Mouse (Mus musculus) MEL (cell line): ENCODE measurements around the gene Adnp. TPM values are rescaled to one million over a fixed set of nuclear protein-coding genes. Genes with fewer than 3 reads are reported as not detected.

Experiments used
- DNase-seq: peaks from one replicate; pipeline ENCODE4 v3.0.0; 2011; ENCODE audit warnings: low read depth, low spot score
- H3K27ac ChIP-seq: 2 replicates; pipeline ENCODE4 v1.5.1; 2012; ENCODE audit warnings: low read depth, mild to moderate bottlenecking, control low read depth, low read length, moderate library complexity; ENCODE audit not compliant: control insufficient read depth
- H3K27me3 ChIP-seq, 2 experiments: fragments of 150-350 bp in 1 of 2; sonication (generic) in 1 of 2; 2 replicates each; pipeline ENCODE4 v1.6.1; 2012; ENCODE audit warnings: low read length in 2 of 2, mild to moderate bottlenecking in 2 of 2, improper control_type of control experiment in 1 of 2, moderate library complexity in 1 of 2; ENCODE audit not compliant: insufficient read depth in 2 of 2, control insufficient read depth in 1 of 2
- H3K36me3 ChIP-seq, 2 experiments: 2 replicates each; pipeline ENCODE4 v1.6.1; 2012 to 2014; ENCODE audit warnings: low read length in 2 of 2, improper control_type of control experiment in 1 of 2, inconsistent platforms in 1 of 2, mild to moderate bottlenecking in 1 of 2; ENCODE audit not compliant: insufficient read depth in 2 of 2, control insufficient read depth in 1 of 2
- H3K4me1 ChIP-seq, 2 experiments: fragments of 150-350 bp in 1 of 2; sonication (generic) in 1 of 2; 2 replicates each; pipeline ENCODE4 v1.6.1; 2012; ENCODE audit warnings: low read length in 2 of 2, improper control_type of control experiment in 1 of 2, mild to moderate bottlenecking in 1 of 2; ENCODE audit not compliant: insufficient read depth in 2 of 2, control insufficient read depth in 1 of 2
- H3K4me3 ChIP-seq, 2 experiments: fragments of 150-350 bp in 1 of 2; sonication (generic) in 1 of 2; 2 replicates each; pipeline ENCODE4 v1.5.1; 2012; ENCODE audit warnings: low read depth in 2 of 2, low read length in 2 of 2, mild to moderate bottlenecking in 2 of 2, moderate library complexity in 2 of 2, control low read depth in 1 of 2, improper control_type of control experiment in 1 of 2; ENCODE audit not compliant: control insufficient read depth in 1 of 2, insufficient read depth in 1 of 2
- H3K79me2 ChIP-seq: 2 replicates; pipeline ENCODE4 v1.6.1; 2012; ENCODE audit warnings: mild to moderate bottlenecking, low read length, moderate library complexity; ENCODE audit not compliant: control insufficient read depth, poor library complexity, insufficient read depth
- H3K9ac ChIP-seq: 2 replicates; pipeline ENCODE4 v1.6.1; 2012; ENCODE audit warnings: low read depth, mild to moderate bottlenecking, control low read depth, low read length, moderate library complexity; ENCODE audit not compliant: control insufficient read depth, poor library complexity, severe bottlenecking
- H3K9me3 ChIP-seq: fragments of 150-350 bp; sonication (generic); replicated peaks from 2 replicates; pipeline ENCODE4 v1.6.1; 2012; ENCODE audit warnings: mild to moderate bottlenecking, low read length, improper control_type of control experiment, moderate library complexity; ENCODE audit not compliant: insufficient read depth
- BHLHE40 ChIP-seq: IDR thresholded peaks from 2 replicates; pipeline ENCODE4 v1.6.1; 2012; ENCODE audit warnings: low read depth, mild to moderate bottlenecking, inconsistent platforms, low read length, improper control_type of control experiment, borderline replicate concordance
- CHD1 ChIP-seq: IDR thresholded peaks from 2 replicates; pipeline ENCODE4 v1.6.1; 2012; ENCODE audit warnings: low read depth, mild to moderate bottlenecking, inconsistent platforms, low read length, improper control_type of control experiment
- ELF1 ChIP-seq: IDR thresholded peaks from 2 replicates; pipeline ENCODE4 v1.6.1; 2014; ENCODE audit warnings: low read depth, mild to moderate bottlenecking, inconsistent platforms, low read length, improper control_type of control experiment, moderate library complexity
- GABPA ChIP-seq: IDR thresholded peaks from 2 replicates; pipeline ENCODE4 v1.6.1; 2012; ENCODE audit warnings: low read depth, mild to moderate bottlenecking, inconsistent platforms, low read length, improper control_type of control experiment, moderate library complexity
- GATA1 ChIP-seq: IDR thresholded peaks from 2 replicates; pipeline ENCODE4 v1.6.1; 2011; ENCODE audit warnings: low read depth, low read length, improper control_type of control experiment
- JUND ChIP-seq: IDR thresholded peaks from 2 replicates; pipeline ENCODE4 v1.6.1; 2011; ENCODE audit warnings: low read depth, mild to moderate bottlenecking, improper control_type of control experiment, low read length
- KAT2A ChIP-seq: conservative IDR thresholded peaks from 2 replicates; pipeline ENCODE4 v1.6.1; 2012; ENCODE audit warnings: low read depth, low read length, improper control_type of control experiment, inconsistent platforms
- MAFK ChIP-seq: IDR thresholded peaks from 2 replicates; pipeline ENCODE4 v1.6.1; 2011; ENCODE audit warnings: low read depth, mild to moderate bottlenecking, low read length, improper control_type of control experiment, borderline replicate concordance
- MXI1 ChIP-seq: IDR thresholded peaks from 2 replicates; pipeline ENCODE4 v1.6.1; 2011; ENCODE audit warnings: mild to moderate bottlenecking, low read depth, low read length, improper control_type of control experiment
- MYC ChIP-seq: IDR thresholded peaks from 2 replicates; pipeline ENCODE4 v1.6.1; 2011; ENCODE audit warnings: low read depth, mild to moderate bottlenecking, low read length, improper control_type of control experiment, moderate library complexity
- NELFE ChIP-seq: IDR thresholded peaks from 2 replicates; pipeline ENCODE4 v1.6.1; 2011; ENCODE audit warnings: low read depth, low read length, improper control_type of control experiment
- NRF1 ChIP-seq: IDR thresholded peaks from 2 replicates; pipeline ENCODE4 v1.6.1; 2014; ENCODE audit warnings: low read depth, mild to moderate bottlenecking, inconsistent platforms, low read length, improper control_type of control experiment, moderate library complexity; ENCODE audit not compliant: poor library complexity, insufficient read depth, severe bottlenecking
- SIN3A ChIP-seq: IDR thresholded peaks from 2 replicates; pipeline ENCODE4 v1.6.1; 2012; ENCODE audit warnings: low read length, improper control_type of control experiment, inconsistent platforms
- SMC3 ChIP-seq: IDR thresholded peaks from 2 replicates; pipeline ENCODE4 v1.6.1; 2011; ENCODE audit warnings: low read depth, low read length, improper control_type of control experiment
- TAL1 ChIP-seq: IDR thresholded peaks from 2 replicates; pipeline ENCODE4 v1.6.1; 2012; ENCODE audit warnings: mild to moderate bottlenecking, inconsistent platforms, low read length, moderate library complexity, mixed read lengths
- TBP ChIP-seq: IDR thresholded peaks from 2 replicates; pipeline ENCODE4 v1.8.0; 2011; ENCODE audit warnings: low read depth, low read length, improper control_type of control experiment
- UBTF ChIP-seq: IDR thresholded peaks from 2 replicates; pipeline ENCODE4 v1.6.1; 2012; ENCODE audit warnings: low read depth, mild to moderate bottlenecking, inconsistent platforms, low read length, improper control_type of control experiment, moderate library complexity, borderline replicate concordance; ENCODE audit not compliant: insufficient read depth
- USF2 ChIP-seq, 2 experiments: IDR thresholded peaks; 2 replicates each; pipeline ENCODE4 v1.6.1; 2011 to 2012; ENCODE audit warnings: improper control_type of control experiment in 2 of 2, low read length in 2 of 2, borderline replicate concordance in 1 of 2, inconsistent platforms in 1 of 2, low read depth in 1 of 2, mild to moderate bottlenecking in 1 of 2; ENCODE audit not compliant: insufficient read depth in 1 of 2
- ZC3H11A ChIP-seq: IDR thresholded peaks from 2 replicates; pipeline ENCODE4 v1.6.1; 2012; ENCODE audit warnings: low read depth, mild to moderate bottlenecking, inconsistent platforms, low read length, improper control_type of control experiment
- ZKSCAN1 ChIP-seq: IDR thresholded peaks from 2 replicates; pipeline ENCODE4 v1.6.1; 2012; ENCODE audit warnings: low read depth, mild to moderate bottlenecking, inconsistent platforms, low read length, improper control_type of control experiment, moderate library complexity
- ZMIZ1 ChIP-seq: IDR thresholded peaks from 2 replicates; pipeline ENCODE4 v1.6.1; 2012; ENCODE audit warnings: low read depth, mild to moderate bottlenecking, inconsistent platforms, low read length, improper control_type of control experiment, moderate library complexity
- ZNF384 ChIP-seq: IDR thresholded peaks from 2 replicates; pipeline ENCODE4 v1.6.1; 2012; ENCODE audit warnings: low read depth, mild to moderate bottlenecking, inconsistent platforms, low read length, improper control_type of control experiment
- polyA plus RNA-seq, 2 experiments: library from polyadenylated mRNA; stranded (reverse) in 1 of 2; unstranded in 1 of 2; fragments of >175 nt in 1 of 2; fragments of >200 nt in 1 of 2; gene quantifications; 2 replicates each; pipeline versions ENCODE4 v1.2.1 to v1.2.4; 2012; ENCODE audit warnings: low replicate concordance in 2 of 2, low read depth in 1 of 2; ENCODE audit not compliant: insufficient read length in 2 of 2, insufficient read depth in 1 of 2, missing spikeins in 1 of 2
- total RNA-seq: library from RNA; depleted of rRNA; stranded (reverse); fragments of 300-350 nt; gene quantifications from 2 replicates; pipeline ENCODE4 v1.2.3, GENCODE M21; 2012

The Adnp gene
- total and polyA plus RNA-seq, 3 experiments: 2.3 to 29.4 (median 11.9) TPM

DNA sequence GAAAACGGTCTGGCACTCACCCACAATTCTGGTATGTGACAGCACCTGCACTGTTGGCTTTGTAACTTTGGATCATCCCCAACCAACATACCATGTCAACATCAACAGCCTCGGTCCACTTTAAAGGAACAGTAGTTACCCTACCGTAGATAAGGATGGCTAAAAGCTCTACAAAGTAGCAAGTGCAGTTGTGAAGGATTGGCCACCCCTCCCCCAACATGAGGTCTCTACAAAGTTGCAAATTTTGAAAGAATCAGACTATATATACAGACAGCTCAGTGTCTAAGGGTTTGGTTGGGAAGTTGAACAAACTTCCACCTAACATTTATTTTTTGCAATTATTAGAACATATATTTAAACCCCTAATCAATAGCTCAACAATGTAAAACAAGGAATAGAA lies 971 bp upstream of the Adnp start:
- TF ChIP-seq ZNF384 (no peak), BHLHE40 (no peak), NRF1 (no peak), CHD1 (no peak; the same call in 1 of the 2 replicates), ELF1 (no peak), ZMIZ1 (no peak), TAL1 (no peak), ZKSCAN1 (no peak), ZC3H11A (no peak), GATA1 (no peak), MYC (no peak), USF2 (IDR thresholded peaks at IDR 0.05; ENCODE audit: borderline replicate concordance in 1 of 2, insufficient read depth in 1 of 2, low read depth in 1 of 2, low read length in 2 of 2) (no peak), KAT2A (no peak), MAFK (no peak), GABPA (no peak), SMC3 (no peak), JUND (no peak)
- TF ChIP-seq, all 39 proteins: peak for 0
- Histone ChIP-seq H3K27ac (peak overlapping the region; percentile 54), H3K4me3 (no peak overlapping the region), H3K9ac (peak overlapping the region; percentile 99), H3K4me1 (peaks cover 6 to 16% of the 10 kb centered on the region in 2 experiments), H3K79me2 (peaks cover 35% of the 10 kb centered on the region), H3K27me3 (no peaks in the 10 kb centered on the region), H3K36me3 (peaks cover 27 to 38% of the 10 kb centered on the region in 2 experiments), H3K9me3 (no peaks in the 10 kb centered on the region)
- peak; percentile 28 for DNase-seq

DNA sequence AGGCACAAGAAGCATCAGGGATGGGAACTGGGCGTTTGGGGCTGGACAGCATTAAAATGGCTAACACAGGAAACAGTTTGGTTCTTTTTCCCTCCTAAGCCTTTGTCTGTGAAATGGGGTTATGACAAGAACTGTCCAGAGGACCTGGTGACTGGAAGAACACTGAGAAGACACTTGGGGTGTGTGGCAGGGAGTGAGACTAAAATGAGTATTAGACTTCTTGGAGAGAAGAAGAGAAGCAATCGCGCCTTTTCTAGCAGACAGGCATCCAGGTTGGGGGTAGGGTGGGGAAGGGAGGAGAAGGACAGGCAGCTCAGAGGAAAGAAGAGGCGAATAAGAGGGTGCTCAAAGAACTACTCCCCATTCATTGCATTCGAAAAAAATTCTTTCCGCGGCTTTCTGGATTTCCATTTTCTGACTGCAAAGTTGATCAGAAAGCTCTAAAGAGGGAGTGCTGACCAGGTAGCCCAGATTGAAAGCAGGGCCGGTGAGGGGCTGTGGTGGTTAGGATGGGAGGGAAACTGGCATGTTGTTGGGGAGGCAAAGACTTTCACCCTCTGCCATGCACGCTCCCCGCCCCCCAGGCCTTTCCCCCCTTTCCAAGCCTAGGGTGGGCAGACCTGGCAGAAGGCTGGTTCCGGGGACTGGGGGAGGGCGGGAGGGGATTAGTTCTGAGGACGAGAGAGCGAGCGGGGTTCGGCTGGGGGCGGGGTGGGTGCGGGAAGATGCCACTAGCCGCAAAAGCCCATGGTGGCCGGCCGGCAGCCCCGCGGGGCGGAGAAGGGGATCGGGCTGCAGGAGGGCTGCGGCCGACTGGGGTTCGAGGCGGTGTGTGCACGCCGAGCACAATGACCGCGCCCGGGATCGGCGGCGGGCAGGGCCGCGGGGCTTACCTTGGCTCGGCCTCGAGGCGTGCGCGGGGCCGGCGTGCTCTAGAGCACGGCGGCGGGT lies 956 bp downstream of the Adnp start:
- Histone ChIP-seq H3K27me3 (no peaks in the 10 kb centered on the region), H3K27ac (peak overlapping the region; percentile 65), H3K9me3 (no peaks in the 10 kb centered on the region), H3K79me2 (peaks cover 51% of the 10 kb centered on the region), H3K9ac (peak overlapping the region; percentile 99), H3K36me3 (peaks cover 34 to 42% of the 10 kb centered on the region in 2 experiments), H3K4me3 (peak overlapping the region; percentile 85 to 95), H3K4me1 (peaks cover 6 to 25% of the 10 kb centered on the region in 2 experiments)
- no peak for TF ChIP-seq TBP
- TF ChIP-seq SIN3A: peak; percentile 42; the same call in 1 of the 2 replicates
- no peak for TF ChIP-seq UBTF
- TF ChIP-seq MXI1: peak; percentile 23; the same call in 1 of the 2 replicates
- TF ChIP-seq MAFK: no peak
- TF ChIP-seq JUND: no peak
- no peak for TF ChIP-seq NELFE
- DNase-seq: peak; percentile 36
